In genomic region chr2:121799051-121799450, GRCm38 (mm10) we compare ENCODE assay signal across 9 mouse cellular contexts.
"Had no signal": no experiment of that assay in that cellular context is flagged by ENCODE, and none has a peak within 500 bp of the region (broad histone marks: within the 10 kb centered on the region; RNA-seq: fewer than 3 reads in every experiment).

No protein-coding gene starts in this region.

- ATAC-seq: hindbrain, postnatal 0 days; midbrain, embryonic 13.5 days had no signal

- DNase-seq: kidney, adult 11 months; kidney, adult 9 months; kidney, postnatal 36 days; left cerebral cortex, postnatal 4 days; lung, adult 18-20 months; thymus, adult 18-20 months; thymus, postnatal 36 days had no signal
